Mouse (Mus musculus) gastrocnemius, postnatal 4 days (tissue): ENCODE measurements at regions not wholly inside any gene's neighbourhood (a gene's known extent, or its start where the extent isn't known, plus 50 kb on each side); places are given as distances from the start of the nearest gene placed in this dataset.

Source experiments
- DNase-seq, 2 experiments: peaks; one replicate each; pipeline ENCODE4 v3.0.0; 2021 to 2022; ENCODE audit warnings: low spot score in 2 of 2, mixed read lengths in 2 of 2

DNA sequence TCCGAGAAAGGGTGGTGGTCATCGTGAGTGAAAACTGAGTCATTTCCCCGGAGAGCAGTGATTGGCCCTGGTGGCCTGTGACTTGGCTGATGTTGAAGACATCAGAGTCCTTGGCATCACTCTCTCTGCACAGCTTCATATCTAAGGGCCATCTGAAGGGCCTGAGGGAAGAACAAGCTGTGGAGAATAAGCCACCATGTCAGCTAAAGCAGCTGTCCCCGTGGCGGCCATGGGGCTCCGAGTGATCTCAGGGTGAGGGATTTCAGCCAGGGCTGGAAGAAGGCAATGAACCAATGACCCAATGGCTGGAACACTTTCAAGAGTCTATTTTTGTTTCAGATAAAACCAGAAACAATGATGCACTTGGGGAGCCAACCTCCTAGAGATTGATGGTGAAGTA is 62.2 kb downstream of the Ttc32 start:
- peak in 1 of 2 experiments; percentile 9 for DNase-seq

DNA sequence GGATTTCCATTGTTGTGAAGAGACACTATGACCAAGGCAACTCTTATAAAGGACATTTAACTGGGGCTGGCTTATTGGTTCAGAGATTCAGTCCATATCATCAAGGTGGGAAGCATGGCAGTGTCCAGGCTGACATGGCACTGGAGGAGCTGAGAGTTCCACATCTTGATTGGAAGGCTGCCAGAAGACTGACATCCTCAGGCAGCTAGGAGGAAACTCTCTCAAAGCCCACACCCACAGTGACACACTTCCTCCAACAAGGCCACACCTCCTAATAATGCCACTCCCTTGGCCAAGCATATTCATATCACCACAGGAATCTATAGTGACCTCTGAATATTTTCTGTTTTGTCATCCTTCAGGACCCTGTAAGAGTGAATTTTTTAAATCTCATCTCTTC is 65.3 kb downstream of the Ttc32 start:
- no peak for DNase-seq

DNA sequence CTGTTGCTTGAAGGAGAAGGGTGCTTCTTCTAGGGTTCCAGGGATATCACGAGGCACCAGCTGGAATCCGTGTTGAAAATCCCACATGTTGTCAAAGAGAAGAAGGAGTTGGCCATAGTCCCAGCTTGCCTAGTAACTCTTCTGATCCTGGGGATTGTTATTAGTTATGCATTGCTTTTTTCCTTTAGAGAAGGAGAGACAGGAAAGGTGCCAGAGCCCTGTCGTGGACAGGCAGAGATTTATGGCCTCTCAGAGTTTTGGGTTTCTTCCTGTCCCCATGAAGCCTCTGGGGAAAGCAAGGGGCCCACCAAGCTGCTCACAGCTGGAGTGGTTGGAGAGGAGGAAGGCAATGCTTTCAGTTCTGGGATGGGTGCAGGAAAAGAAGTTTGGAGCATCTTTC is 76.6 kb downstream of the Ttc32 start:
- no peak for DNase-seq

DNA sequence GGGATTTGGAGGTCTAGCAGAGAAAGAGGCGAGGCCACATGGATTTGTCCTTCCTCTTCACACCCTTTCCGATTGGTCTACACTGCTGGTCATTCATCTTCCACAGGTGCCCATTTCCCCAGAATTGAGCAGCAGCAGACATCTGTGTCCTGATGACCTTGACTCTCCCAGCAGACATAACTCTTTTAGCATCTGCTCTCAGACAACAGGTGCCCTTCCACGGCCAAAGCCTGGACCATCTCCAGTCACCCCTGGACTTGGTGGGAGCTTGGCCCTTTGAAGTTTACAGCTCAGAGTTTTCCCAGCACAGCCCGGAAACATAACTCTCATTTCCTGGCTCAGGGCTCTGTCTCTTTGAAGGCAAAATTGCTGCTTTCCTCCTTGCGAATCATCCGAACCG is 80.0 kb downstream of the Ttc32 start:
- DNase-seq, result no peak

DNA sequence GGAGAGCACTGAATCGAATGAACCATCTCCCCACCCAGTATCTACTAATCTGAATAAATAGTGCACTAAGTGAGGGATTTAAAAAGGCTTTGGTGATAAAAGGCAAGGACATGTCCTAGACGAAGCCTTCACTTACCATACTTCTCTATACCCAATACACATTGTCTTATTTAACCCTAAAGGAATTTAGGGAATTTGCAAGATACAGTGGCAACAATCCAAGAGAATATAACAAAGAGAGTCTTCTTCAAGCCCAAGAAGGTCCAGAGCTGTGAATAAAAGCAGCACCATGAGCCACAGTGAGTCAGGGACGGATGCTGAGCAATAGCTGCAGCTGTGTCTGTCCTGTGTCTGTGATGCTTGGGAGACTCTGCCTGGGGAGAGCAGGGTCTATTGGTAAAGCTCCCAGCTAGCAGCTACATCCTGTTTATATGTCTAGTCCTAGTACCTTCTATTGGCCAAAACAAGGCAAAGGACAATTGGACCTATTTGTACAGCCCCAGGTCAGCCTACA is 82.4 kb downstream of the Ttc32 start:
- no peak for DNase-seq

DNA sequence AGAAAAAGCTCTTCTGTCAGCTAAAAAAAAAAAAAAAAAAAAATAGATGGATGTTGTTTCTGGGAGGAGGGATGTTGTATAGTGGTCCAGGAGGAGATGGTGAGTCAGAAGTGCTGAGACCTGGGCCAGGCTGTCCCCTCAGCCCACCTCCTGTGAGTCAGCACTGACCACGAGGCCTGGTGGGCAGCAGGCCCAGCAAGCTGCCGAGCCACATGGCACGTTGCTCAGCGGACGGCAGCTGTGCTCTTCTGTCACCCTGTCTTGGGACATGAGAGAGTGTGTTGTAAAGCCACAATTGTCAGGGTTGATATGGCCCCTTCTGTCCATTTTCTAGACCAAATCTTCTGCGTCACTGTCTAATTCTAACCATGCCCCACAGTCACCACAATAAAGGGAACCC is 83.9 kb downstream of the Ttc32 start:
- DNase-seq, result peak; percentile 28 to 63

DNA sequence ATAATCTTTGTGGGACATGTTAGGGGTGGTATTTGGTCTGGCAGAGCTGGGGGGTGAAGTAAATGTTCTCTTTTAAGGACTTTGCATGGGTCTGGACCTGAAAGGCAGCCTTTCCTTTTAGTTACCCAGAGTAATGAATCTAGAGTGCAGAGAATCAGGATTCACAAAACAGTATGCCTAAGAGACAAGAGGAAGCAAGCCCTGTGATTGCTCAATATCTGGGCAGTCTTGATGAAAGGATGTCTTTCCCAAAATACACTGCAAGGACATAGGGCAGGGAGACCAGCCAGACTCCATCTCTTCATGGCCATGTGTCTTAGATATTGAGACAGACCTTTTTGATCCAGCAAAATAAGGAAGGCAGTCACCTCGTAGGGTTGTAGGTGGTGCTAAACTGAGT is 84.3 kb downstream of the Ttc32 start:
- DNase-seq, result no peak

DNA sequence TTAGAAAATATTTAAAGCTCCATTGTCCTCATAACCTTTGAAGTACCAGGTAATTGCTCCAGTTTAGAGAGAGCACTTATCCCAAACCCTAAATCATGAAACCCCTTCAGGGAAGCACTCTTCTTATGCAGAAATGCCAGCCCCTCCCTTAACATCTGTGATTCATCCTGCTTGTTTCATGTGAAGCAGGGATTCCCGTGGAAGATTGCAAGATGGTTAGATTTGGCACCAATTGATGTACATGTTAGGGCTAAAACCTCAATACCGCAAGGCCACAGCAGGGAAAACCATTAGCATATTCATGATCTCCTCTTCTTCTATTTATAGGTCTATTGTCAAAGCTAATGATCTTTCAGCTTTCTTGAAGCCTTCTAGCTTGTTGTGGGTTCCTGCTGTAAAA is 88.8 kb downstream of the Ttc32 start:
- no peak for DNase-seq

DNA sequence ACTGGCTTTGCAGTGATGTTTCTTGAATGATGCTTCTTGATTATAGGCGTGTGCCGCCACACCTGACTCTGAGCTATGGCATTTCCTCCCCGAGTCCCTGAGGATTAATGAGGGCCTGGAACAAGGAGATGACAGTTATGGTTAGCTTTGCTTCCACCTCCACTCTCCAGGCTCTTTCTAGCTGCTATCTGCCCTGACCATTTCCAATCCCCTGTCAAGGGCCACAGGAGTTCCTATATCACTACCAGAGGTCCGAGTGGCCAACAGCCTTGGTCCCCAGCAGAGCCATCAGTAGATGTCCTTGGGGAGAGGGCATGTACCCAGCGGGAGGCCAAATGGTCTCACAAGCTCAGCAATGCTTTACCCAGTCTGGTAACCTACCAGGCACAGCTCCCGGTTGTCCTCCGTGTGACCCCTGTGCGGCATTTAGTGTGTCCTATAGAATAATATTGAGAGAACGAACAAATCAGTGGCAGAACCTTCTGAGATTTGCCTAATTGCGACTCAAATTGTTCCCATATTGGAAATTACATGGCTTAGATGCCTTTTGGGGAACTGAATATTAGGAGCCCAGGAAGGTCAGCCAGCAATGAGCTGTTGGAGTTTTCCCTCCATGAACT is 98.2 kb downstream of the Ttc32 start:
- no peak for DNase-seq

DNA sequence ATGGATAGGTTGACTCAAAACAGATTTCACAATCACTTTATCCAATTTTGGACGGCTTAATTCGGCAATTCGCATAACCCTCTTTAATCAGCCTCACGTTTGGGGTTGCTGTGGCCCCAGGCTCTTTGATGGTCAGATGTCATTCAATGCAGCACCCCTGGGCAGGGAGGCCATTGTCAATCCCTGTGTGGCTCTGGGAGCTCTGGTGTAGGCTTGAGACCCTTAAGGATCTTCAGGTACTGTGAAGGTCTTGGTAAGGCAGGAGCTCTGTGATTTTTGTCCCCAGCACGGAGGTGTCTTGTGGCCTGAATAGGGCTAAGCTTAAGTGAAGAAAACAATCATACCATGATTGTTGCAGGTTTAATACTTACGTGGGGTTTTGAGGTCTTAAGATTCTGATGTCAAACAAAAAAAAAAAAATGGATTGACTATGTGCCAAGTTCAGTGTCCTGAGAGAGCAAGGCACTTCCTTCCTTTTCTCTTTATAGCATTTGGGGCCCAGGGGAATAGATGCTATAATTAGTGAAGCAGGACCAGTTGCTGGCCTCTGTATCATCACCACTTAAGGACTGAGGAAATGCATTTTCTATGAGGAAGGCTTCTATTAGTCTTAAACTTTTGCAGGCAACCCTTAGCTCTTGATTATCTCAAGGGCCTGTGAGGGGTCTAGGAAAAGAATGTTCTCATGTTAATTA is 98.9 kb downstream of the Ttc32 start:
- no peak for DNase-seq

DNA sequence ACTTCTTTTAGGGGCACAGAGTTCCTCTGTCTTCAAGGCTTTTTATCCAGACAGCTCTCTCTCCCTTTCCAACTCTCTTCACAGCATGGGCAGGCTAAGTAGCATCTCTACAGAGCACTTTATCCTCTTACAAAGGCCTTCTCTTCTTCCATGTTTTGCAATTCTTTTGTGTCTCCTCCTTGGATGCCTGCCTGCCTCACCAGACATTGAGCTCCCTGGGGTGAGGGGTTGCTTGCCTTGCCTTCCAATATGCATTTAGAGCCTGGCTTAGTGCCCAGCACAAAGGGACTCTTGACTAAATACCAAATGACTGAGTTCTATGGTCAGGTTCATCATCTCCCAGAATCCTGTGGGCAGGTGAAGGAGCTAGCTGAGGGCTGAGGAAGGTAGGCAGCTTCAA is 102.8 kb downstream of the Ttc32 start:
- DNase-seq, result no peak

DNA sequence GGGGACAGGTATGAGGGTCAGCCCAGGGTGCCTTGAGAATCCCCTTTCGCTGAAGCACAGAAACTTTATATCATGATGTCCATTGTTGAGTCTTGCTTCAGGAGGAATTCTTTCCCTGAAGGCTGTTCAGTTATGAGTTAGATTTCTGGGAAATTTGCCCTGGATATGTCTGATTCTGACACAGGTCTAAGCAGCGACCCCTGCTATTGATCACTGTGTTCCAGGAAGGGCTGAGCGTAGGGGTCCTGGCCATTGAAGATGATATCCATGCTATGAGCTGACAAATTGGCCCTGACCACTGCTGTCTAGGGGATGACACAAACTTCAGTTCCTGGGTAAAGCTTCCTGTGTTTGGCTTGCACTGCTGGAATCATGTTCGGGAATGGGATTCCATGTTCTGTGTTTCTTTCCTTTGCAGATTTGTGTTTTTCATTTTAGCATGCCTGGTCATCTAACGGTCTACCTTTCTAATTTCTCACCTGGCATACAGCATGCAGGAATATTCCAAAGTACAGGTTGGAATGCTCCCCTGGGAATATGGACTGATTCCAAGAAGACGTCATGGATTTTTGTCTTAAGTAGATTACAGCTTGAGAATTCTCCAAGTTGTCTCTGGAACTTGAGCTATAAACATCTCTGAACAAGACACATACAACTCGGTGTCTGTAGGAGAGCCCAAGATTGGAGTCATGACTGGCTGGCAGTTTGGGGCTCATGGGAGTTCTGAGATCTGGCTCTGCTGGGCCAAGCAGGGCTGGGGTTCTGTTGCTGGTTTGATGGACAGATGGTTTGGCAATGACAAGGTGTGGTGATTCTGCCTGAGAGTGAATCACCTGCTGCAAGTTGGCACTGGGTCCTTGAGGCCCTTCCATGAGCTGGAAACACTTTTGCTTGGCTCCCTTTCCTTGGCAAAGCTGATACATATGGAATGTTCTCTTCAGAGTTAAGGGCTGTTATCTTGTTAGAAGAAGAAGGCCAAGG is 104.4 kb downstream of the Ttc32 start:
- DNase-seq, result no peak

DNA sequence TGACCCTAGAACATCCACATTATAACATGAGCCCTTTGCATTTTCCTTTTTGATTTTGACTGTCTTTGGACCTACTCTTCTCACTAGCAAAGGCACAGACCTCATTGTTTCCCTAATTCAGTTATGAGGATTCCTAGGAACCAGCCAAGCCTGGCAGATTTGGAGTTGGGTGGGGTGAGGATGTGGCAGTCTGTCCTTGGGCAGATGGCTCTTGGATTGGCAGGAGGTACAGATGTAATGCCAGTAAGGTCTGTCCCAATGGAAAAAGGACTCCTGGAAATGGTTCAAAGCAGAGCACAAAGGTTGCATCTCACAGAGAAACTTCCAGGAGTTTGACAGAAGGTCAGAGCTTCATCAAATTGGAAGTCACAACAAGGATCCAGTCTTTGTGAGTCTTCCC is 121.2 kb downstream of the Ttc32 start:
- no peak for DNase-seq

DNA sequence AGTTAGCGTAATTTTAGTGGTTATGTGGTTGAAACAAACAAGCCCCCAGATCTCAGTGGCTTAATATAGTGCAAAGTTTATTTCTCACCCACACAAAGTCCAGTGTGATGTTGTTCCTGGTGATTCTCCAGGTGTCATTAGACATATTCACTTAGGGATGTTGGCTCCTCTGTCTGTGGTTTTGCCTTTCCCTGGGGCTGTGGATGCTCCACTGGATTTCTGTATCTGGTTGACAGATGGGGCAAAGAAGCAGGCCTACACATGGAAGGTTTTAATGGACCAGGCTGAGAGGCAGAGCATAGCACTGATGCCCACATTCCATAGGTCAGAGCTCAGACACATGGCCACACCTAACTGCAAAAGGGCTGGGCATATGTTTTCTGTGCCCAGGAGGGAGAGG is 121.6 kb downstream of the Ttc32 start:
- DNase-seq, result no peak

DNA sequence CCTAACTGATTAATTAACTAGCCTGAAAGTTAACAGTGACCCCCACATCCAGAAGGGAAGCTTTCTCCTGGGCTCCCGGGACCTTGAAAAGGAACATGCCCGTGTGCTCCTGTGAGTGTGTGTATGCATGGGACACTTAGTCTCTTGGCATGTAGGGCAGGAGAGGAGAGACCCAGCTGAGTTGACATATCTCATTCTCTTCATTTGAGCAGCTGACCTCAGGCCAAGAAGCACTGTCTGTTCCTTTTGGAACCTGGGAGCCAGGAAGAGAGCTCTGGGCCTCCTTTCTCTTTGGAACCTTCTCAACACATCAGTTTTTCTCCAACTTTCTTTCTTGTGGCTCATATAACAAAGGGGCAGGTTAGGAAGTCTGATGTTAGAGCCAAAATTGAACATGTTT is 124.7 kb downstream of the Ttc32 start:
- no peak for DNase-seq

DNA sequence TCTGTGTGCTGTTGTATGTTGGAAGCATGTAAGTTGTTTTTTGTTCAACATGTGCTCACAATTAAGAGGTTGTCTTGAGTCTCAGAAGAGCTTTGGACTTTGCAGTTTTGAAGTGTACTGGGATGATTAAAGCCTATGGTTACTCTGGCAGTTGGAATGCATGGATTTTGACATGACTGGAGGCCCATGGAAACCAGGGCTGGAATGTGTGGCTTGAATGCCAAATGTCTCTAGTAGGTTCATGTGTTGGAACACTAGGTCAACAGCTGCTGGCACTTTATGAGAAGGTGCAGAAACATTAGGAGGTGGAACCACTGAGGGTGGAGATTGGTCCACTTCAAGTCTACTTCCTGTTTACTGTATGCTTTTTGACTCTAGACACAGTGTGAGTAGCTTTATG is 127.0 kb downstream of the Ttc32 start:
- no peak for DNase-seq

DNA sequence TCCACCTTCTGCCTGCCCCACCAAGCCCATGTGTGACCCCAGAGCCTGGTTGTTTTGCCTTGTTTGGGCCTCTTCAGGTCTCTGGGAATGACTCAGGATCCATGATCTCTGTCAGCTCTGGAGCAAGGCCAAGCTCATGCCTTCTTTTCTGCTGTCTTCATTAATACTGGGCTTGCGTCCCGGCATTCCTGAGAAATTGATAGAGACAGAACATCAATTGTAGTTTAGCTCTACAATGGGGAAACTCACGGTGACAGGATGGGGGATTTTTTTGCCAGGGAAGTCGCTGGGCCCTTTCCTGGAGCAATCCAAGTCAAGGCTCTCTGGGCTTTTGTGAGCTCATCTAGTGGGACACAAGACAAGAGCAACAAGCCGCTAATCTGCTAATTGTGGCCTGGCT is 129.0 kb downstream of the Ttc32 start:
- no peak for DNase-seq

DNA sequence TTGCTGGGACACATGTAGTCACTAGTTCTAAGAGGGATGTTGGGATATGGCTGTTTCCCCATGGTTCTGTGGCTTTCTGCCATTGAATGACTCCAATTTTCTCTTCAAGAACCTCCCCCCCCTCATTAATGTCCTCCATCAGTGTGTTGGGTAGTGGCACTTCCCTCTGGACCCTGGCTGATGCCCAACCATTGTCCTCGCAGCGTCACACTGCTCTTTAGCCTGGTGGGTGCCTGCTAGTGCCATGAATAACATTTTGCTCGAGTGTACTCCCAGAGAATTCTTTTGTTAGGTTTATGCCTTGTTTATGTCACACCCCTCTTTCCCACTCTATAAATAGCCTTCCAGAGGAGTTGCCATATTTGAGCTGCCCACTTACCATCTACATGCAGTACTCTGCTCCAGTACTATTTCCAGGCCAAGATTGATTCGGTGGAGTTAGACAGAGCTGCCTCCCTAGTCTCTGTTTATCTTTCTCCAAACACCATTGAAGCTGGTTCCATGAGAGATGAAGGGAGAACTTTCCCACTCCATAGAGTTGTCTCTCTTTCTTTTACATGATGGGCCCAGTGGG is 135.7 kb downstream of the Ttc32 start:
- no peak for DNase-seq

DNA sequence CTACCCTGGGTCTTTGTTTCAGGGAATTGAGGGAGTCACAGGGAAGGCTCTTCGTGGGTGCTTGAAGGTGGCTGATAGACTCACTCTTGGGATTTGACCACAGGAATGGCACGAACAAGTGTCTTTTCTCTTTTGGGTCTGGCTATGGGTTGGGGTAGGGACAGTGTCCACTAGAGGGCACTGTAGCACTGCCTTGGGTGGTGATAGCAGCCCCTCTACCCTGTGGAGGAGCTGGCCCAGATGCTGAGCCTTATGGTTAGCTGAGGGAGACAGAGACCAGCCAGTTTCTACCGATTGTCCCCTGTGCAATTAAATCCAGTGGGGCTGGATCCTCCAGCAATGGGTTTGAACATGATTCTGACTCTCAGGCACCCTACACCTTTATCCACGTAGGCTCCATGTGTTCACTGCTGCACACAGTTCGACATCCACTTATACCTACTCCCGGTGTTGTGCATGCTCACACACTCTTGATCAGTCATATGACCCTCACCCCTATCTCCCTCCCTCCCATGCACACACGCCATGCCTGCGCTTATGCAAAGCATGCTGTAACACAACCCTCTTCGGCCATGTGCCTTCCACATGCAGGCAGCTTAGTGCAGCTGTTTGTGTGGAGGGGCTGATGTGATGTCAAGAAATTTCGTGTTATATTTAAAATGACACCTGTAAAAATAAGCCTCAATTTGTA is 136.6 kb downstream of the Ttc32 start:
- DNase-seq, result peak; percentile 32 to 57

DNA sequence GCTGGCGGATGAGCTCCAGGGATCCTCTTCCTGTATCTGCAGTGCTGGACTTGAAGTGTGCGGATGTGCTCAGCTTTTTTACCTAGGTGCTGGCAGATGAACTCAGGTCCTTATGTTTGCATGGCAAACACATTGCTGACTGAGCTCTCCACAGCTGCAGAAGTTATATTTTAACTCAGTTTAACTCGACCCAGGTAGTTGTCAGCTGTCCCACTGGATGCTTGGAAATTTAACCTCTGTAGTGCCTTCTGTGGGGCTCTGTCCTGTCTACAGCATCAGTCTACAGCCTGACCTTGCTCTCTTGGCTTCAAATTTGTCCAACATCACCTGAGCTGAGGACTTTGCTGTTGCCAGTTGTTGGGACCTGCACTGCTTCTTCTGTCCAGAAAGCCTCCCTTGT is 139.2 kb downstream of the Ttc32 start:
- DNase-seq, result no peak

DNA sequence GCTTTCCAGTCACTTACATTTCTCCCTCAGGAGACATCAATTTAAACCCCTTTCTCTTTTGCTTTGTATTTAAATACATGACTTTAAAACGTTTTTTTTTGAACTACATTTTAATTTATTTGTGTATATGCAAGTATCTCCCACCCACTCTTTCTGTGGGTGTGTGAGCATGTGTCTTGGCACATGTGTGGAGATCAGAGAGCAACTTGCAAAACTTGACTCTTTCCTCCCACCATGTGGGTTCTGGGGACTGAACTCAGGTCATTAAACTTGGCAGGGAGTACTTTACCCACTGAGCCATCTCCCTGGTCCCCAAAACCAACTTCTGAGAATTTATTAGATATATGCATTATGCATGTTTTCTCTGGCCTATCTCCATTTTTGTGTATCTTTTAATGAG is 143.9 kb downstream of the Ttc32 start:
- DNase-seq, result no peak
